Comparison of ENCODE assay signal across 19 mouse cellular contexts in the genomic region with DNA sequence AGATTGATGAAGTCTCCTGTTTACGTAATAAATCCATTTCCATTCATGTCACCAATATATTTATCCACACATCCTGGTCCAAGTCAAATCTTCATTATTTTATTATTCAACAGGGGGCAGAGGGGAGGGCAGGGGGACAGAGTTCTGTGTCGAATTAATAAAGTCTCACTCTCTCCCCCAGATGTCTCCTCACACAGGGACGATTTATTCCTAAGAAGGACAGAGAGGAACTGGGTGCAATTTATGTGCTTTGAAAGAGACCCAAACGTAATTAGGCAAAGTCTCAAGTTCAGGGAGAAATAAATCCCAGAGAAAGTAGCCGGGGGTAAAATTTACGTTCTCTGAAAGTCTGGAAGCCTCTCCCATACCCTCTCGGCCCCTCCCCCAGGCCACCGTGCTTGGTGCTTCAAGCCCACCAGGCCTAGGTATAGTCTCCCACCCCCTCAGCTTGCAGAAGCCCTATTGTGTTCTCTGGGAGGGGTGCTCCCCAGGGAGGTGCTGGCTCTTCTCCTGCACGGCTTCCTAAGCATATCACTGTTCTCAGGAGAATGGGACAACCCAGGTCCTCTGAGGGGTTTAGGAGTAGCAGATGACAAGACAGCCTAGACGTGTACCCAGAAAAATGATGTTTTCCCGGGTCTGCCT.
A peak's percentile ranks its signal among the peaks of the same experiment; 100 is the strongest.
DNase-seq lines count a peak whose midpoint lies in the region; ATAC-seq lines count a peak whose summit lies in the region.
"Had no signal": no experiment of that assay in that cellular context is flagged by ENCODE, and none has a peak within 500 bp of the region (broad histone marks: within the 10 kb centered on the region; RNA-seq: fewer than 3 reads in every experiment).

No protein-coding gene starts in this region.

- H3K9ac ChIP-seq in forebrain, embryonic 11.5 days (ENCODE audit: low read length): no peak overlapping the region
- no peak overlapping the region for H3K9ac ChIP-seq in kidney, embryonic 16.5 days (replicated peaks; ENCODE audit: low read length)
- H3K9ac ChIP-seq in neural tube, embryonic 13.5 days: no peak overlapping the region
- H3K9ac ChIP-seq in neural tube, embryonic 15.5 days (replicated peaks): no peak overlapping the region
- H3K9ac ChIP-seq in embryonic facial prominence, embryonic 13.5 days: no peak overlapping the region
- no peak overlapping the region for H3K9ac ChIP-seq in forebrain, embryonic 12.5 days
- H3K9ac ChIP-seq: heart, embryonic 15.5 days; hindbrain, embryonic 14.5 days had no signal

- WGBS in forebrain, embryonic 10.5 days: 64% methylated on average over 11 of the region's 11 CpGs
- 62% methylated on average over 11 of the region's 11 CpGs for WGBS in forebrain, embryonic 11.5 days
- WGBS in kidney, embryonic 16.5 days: 21% methylated on average over 11 of the region's 11 CpGs
- WGBS in neural tube, embryonic 13.5 days: 31% methylated on average over 11 of the region's 11 CpGs
- WGBS in neural tube, embryonic 15.5 days: 30% methylated on average over 11 of the region's 11 CpGs
- 25% methylated on average over 11 of the region's 11 CpGs for WGBS in embryonic facial prominence, embryonic 13.5 days
- 63% methylated on average over 11 of the region's 11 CpGs for WGBS in forebrain, embryonic 12.5 days

- no peaks in the 10 kb centered on the region for H3K9me3 ChIP-seq in forebrain, embryonic 10.5 days
- no peaks in the 10 kb centered on the region for H3K9me3 ChIP-seq in forebrain, embryonic 11.5 days (ENCODE audit: control insufficient read depth, low read length)
- no peaks in the 10 kb centered on the region for H3K9me3 ChIP-seq in kidney, embryonic 16.5 days (ENCODE audit: low read length)
- H3K9me3 ChIP-seq in neural tube, embryonic 13.5 days: no peaks in the 10 kb centered on the region
- H3K9me3 ChIP-seq in neural tube, embryonic 15.5 days (replicated peaks): no peaks in the 10 kb centered on the region
- no peaks in the 10 kb centered on the region for H3K9me3 ChIP-seq in embryonic facial prominence, embryonic 13.5 days
- H3K9me3 ChIP-seq in forebrain, embryonic 12.5 days: no peaks in the 10 kb centered on the region
- H3K9me3 ChIP-seq: heart, embryonic 15.5 days; hindbrain, embryonic 10.5 days had no signal

- no peak for ATAC-seq in forebrain, embryonic 11.5 days (replicated peaks; ENCODE audit: low FRiP score)
- 0 out of 2 replicates have a peak, but pooled peaks have one; percentile 46 for ATAC-seq in kidney, embryonic 16.5 days (ENCODE audit: low FRiP score, low TSS enrichment)
- peak; percentile 63 for ATAC-seq in neural tube, embryonic 13.5 days (ENCODE audit: low read depth)
- ATAC-seq in neural tube, embryonic 15.5 days (ENCODE audit: low FRiP score): no peak; the same call in 1 of the 2 replicates
- no peak for ATAC-seq in embryonic facial prominence, embryonic 13.5 days (ENCODE audit: insufficient number of reproducible peaks, insufficient read depth, low FRiP score, low TSS enrichment, low read depth)
- ATAC-seq in forebrain, embryonic 12.5 days (ENCODE audit: low FRiP score): no peak
- ATAC-seq: forebrain, embryonic 16.5 days had no signal

- no peaks in the 10 kb centered on the region for H3K36me3 ChIP-seq in forebrain, embryonic 10.5 days (replicated peaks)
- no peaks in the 10 kb centered on the region for H3K36me3 ChIP-seq in forebrain, embryonic 11.5 days (ENCODE audit: control insufficient read depth, insufficient read depth, low read length)
- H3K36me3 ChIP-seq in kidney, embryonic 16.5 days (ENCODE audit: insufficient read depth, low read length): no peaks in the 10 kb centered on the region
- H3K36me3 ChIP-seq in neural tube, embryonic 13.5 days: no peaks in the 10 kb centered on the region
- H3K36me3 ChIP-seq in neural tube, embryonic 15.5 days: no peaks in the 10 kb centered on the region
- H3K36me3 ChIP-seq in embryonic facial prominence, embryonic 13.5 days: no peaks in the 10 kb centered on the region
- H3K36me3 ChIP-seq in forebrain, embryonic 12.5 days (replicated peaks): no peaks in the 10 kb centered on the region
- H3K36me3 ChIP-seq: heart, embryonic 15.5 days; hindbrain, embryonic 10.5 days had no signal

- H3K4me3 ChIP-seq in forebrain, embryonic 10.5 days: no peak overlapping the region
- no peak overlapping the region for H3K4me3 ChIP-seq in forebrain, embryonic 11.5 days (ENCODE audit: low read depth, low read length)
- H3K4me3 ChIP-seq in kidney, embryonic 16.5 days (ENCODE audit: low read length): no peak overlapping the region
- no peak overlapping the region for H3K4me3 ChIP-seq in neural tube, embryonic 13.5 days
- H3K4me3 ChIP-seq in neural tube, embryonic 15.5 days (replicated peaks): no peak overlapping the region
- no peak overlapping the region for H3K4me3 ChIP-seq in embryonic facial prominence, embryonic 13.5 days
- no peak overlapping the region for H3K4me3 ChIP-seq in forebrain, embryonic 12.5 days (replicated peaks)
- H3K4me3 ChIP-seq: heart, adult 2 months; heart, embryonic 15.5 days; hindbrain, embryonic 10.5 days had no signal

- H3K27ac ChIP-seq in forebrain, embryonic 10.5 days: peak overlapping the region; percentile 40; the same call in 1 of the 2 replicates
- H3K27ac ChIP-seq in forebrain, embryonic 11.5 days (ENCODE audit: low read depth, low read length): no peak overlapping the region
- no peak overlapping the region for H3K27ac ChIP-seq in kidney, embryonic 16.5 days (ENCODE audit: low read length)
- H3K27ac ChIP-seq in neural tube, embryonic 13.5 days (replicated peaks): no peak overlapping the region
- H3K27ac ChIP-seq in neural tube, embryonic 15.5 days (replicated peaks): no peak overlapping the region
- H3K27ac ChIP-seq in embryonic facial prominence, embryonic 13.5 days: peak overlapping the region; percentile 40
- no peak overlapping the region for H3K27ac ChIP-seq in forebrain, embryonic 12.5 days
- H3K27ac ChIP-seq: heart, adult 2 months; heart, embryonic 15.5 days; hindbrain, embryonic 10.5 days; hindbrain, embryonic 14.5 days had no signal

- peaks cover 17% of the 10 kb centered on the region for H3K4me1 ChIP-seq in forebrain, embryonic 10.5 days
- no peaks in the 10 kb centered on the region for H3K4me1 ChIP-seq in forebrain, embryonic 11.5 days (replicated peaks; ENCODE audit: control insufficient read depth, insufficient read depth, low read length)
- H3K4me1 ChIP-seq in kidney, embryonic 16.5 days (ENCODE audit: insufficient read depth, low read length): no peaks in the 10 kb centered on the region
- H3K4me1 ChIP-seq in neural tube, embryonic 13.5 days (replicated peaks): peaks cover 5% of the 10 kb centered on the region
- peaks cover 3% of the 10 kb centered on the region for H3K4me1 ChIP-seq in neural tube, embryonic 15.5 days
- H3K4me1 ChIP-seq in embryonic facial prominence, embryonic 13.5 days: peaks cover 29% of the 10 kb centered on the region
- H3K4me1 ChIP-seq in forebrain, embryonic 12.5 days: no peaks in the 10 kb centered on the region
- H3K4me1 ChIP-seq: heart, embryonic 15.5 days; hindbrain, embryonic 10.5 days had no signal

- no peak for DNase-seq in forebrain, embryonic 10.5 days (ENCODE audit: extremely low spot score, low spot score)
- DNase-seq in forebrain, embryonic 11.5 days (ENCODE audit: low spot score): no peak
- no peak for DNase-seq in kidney, adult 11 months
- DNase-seq: adrenal gland, postnatal 10 days; cerebellum, adult 11 months; cerebellum, adult 8-10 months; cerebellum, postnatal 14 days; gastrocnemius, postnatal 10 days; heart, adult 2 months had no signal

- H3K27me3 ChIP-seq in forebrain, embryonic 10.5 days (ENCODE audit: poor library complexity, severe bottlenecking): no peaks in the 10 kb centered on the region
- H3K27me3 ChIP-seq in forebrain, embryonic 11.5 days (ENCODE audit: control insufficient read depth, insufficient read depth, low read length): no peaks in the 10 kb centered on the region
- H3K27me3 ChIP-seq in kidney, embryonic 16.5 days (ENCODE audit: insufficient read depth, low read length): peaks cover 72% of the 10 kb centered on the region
- no peaks in the 10 kb centered on the region; the same call in 1 of the 2 replicates for H3K27me3 ChIP-seq in neural tube, embryonic 13.5 days
- peaks cover 4% of the 10 kb centered on the region; the same call in 1 of the 2 replicates for H3K27me3 ChIP-seq in neural tube, embryonic 15.5 days (replicated peaks)
- no peaks in the 10 kb centered on the region for H3K27me3 ChIP-seq in embryonic facial prominence, embryonic 13.5 days
- H3K27me3 ChIP-seq in forebrain, embryonic 12.5 days: no peaks in the 10 kb centered on the region; the same call in 1 of the 2 replicates

- H3K4me2 ChIP-seq in forebrain, embryonic 11.5 days (ENCODE audit: low read depth, low read length, severe bottlenecking): no peak overlapping the region
- no peak overlapping the region for H3K4me2 ChIP-seq in kidney, embryonic 16.5 days (replicated peaks; ENCODE audit: low read depth, low read length)
- H3K4me2 ChIP-seq in neural tube, embryonic 13.5 days: no peak overlapping the region
- H3K4me2 ChIP-seq in neural tube, embryonic 15.5 days: no peak overlapping the region
- no peak overlapping the region for H3K4me2 ChIP-seq in embryonic facial prominence, embryonic 13.5 days
- H3K4me2 ChIP-seq in forebrain, embryonic 12.5 days: no peak overlapping the region
- H3K4me2 ChIP-seq: heart, embryonic 11.5 days; heart, embryonic 15.5 days; hindbrain, embryonic 14.5 days had no signal

Comparison
In these comparisons a context has a peak if more than half of its experiments do, and no peak if none do; other contexts are left out.
1. H3K27ac ChIP-seq: peak in forebrain, embryonic 10.5 days (single experiment) and embryonic facial prominence, embryonic 13.5 days (single experiment); none in forebrain, embryonic 11.5 days (single experiment), kidney, embryonic 16.5 days (single experiment), neural tube, embryonic 13.5 days (single experiment), neural tube, embryonic 15.5 days (single experiment) and forebrain, embryonic 12.5 days (single experiment).
2. ATAC-seq: peak in kidney, embryonic 16.5 days (single experiment) and neural tube, embryonic 13.5 days (single experiment); none in forebrain, embryonic 11.5 days (single experiment), neural tube, embryonic 15.5 days (single experiment), embryonic facial prominence, embryonic 13.5 days (single experiment) and forebrain, embryonic 12.5 days (single experiment).